Mouse (Mus musculus) bone marrow macrophage, adult 2 months (primary cell): ENCODE measurements at regions not wholly inside any gene's neighbourhood (a gene's known extent, or its start where the extent isn't known, plus 50 kb on each side); places are given as distances from the start of the nearest gene placed in this dataset.

ENCODE experiments used
- CTCF ChIP-seq: IDR thresholded peaks from 2 replicates; pipeline ENCODE4 v1.5.1; 2012; ENCODE audit warnings: low read depth, mild to moderate bottlenecking, low read length, moderate library complexity
- POLR2A ChIP-seq: IDR thresholded peaks from 2 replicates; pipeline ENCODE4 v1.6.1; 2012; ENCODE audit warnings: mild to moderate bottlenecking, low read depth, low read length, borderline replicate concordance

- TF ChIP-seq CTCF (no peak), POLR2A (no peak)
These were observed 63.6 kb upstream of the Trpm1 start for GRCm38 (mm10) chr7:64090067-64090466.
